In genomic region chr12:98575195-98575887, GRCm38 (mm10) we compare ENCODE assay signal across 7 mouse cellular contexts. TPM values are rescaled to one million over a fixed set of nuclear protein-coding genes. Genes with fewer than 3 reads are reported as not detected.
A peak's percentile ranks its signal among the peaks of the same experiment; 100 is the strongest.
DNase-seq lines count a peak whose midpoint lies in the region; ATAC-seq lines count a peak whose summit lies in the region.

No protein-coding gene starts in this region.

- no peak overlapping the region for H3K27ac ChIP-seq in lung, embryonic 16.5 days (ENCODE audit: low read length)
- H3K27ac ChIP-seq in forebrain, embryonic 13.5 days: peak overlapping the region; percentile 97
- H3K27ac ChIP-seq in liver, embryonic 12.5 days: no peak overlapping the region
- H3K27ac ChIP-seq in stomach, embryonic 15.5 days: no peak overlapping the region

- peak overlapping the region; percentile 55 for H3K9ac ChIP-seq in lung, embryonic 16.5 days (ENCODE audit: low read length)
- peak overlapping the region; percentile 84 for H3K9ac ChIP-seq in forebrain, embryonic 13.5 days
- no peak overlapping the region for H3K9ac ChIP-seq in liver, embryonic 12.5 days
- H3K9ac ChIP-seq in stomach, embryonic 15.5 days: no peak overlapping the region

- 10% methylated on average over 17 of the region's 17 CpGs for WGBS in lung, embryonic 16.5 days
- WGBS in forebrain, embryonic 13.5 days: 7% methylated on average over 17 of the region's 17 CpGs
- WGBS in liver, embryonic 12.5 days (ENCODE audit: insufficient replicate concordance): 10% methylated on average over 17 of the region's 17 CpGs
- whole genome bisulfite sequencing in stomach, embryonic 15.5 days: 12% methylated on average over 17 of the region's 17 CpGs

- no peaks in the 10 kb centered on the region for H3K36me3 ChIP-seq in lung, embryonic 16.5 days (ENCODE audit: control insufficient read depth, insufficient read depth, low read length)
- H3K36me3 ChIP-seq in forebrain, embryonic 13.5 days (ENCODE audit: poor library complexity, severe bottlenecking): no peaks in the 10 kb centered on the region
- no peaks in the 10 kb centered on the region for H3K36me3 ChIP-seq in liver, embryonic 12.5 days
- no peaks in the 10 kb centered on the region for H3K36me3 ChIP-seq in stomach, embryonic 15.5 days

- no peak for ATAC-seq in lung, embryonic 16.5 days (ENCODE audit: low read depth)
- ATAC-seq in forebrain, embryonic 13.5 days: peak; percentile 13; the same call in 1 of the 2 replicates
- no peak for ATAC-seq in liver, embryonic 12.5 days
- no peak for ATAC-seq in stomach, embryonic 15.5 days (ENCODE audit: insufficient read depth, low FRiP score, low read depth)

- H3K9me3 ChIP-seq in lung, embryonic 16.5 days (ENCODE audit: control insufficient read depth, low read length): no peaks in the 10 kb centered on the region
- no peaks in the 10 kb centered on the region for H3K9me3 ChIP-seq in forebrain, embryonic 13.5 days (replicated peaks)
- no peaks in the 10 kb centered on the region for H3K9me3 ChIP-seq in liver, embryonic 12.5 days (replicated peaks)
- no peaks in the 10 kb centered on the region for H3K9me3 ChIP-seq in stomach, embryonic 15.5 days

- peaks cover 67% of the 10 kb centered on the region for H3K27me3 ChIP-seq in lung, embryonic 16.5 days (ENCODE audit: control insufficient read depth, insufficient read depth, low read depth, low read length)
- H3K27me3 ChIP-seq in forebrain, embryonic 13.5 days: no peaks in the 10 kb centered on the region
- H3K27me3 ChIP-seq in liver, embryonic 12.5 days (replicated peaks): peaks cover 74% of the 10 kb centered on the region
- H3K27me3 ChIP-seq in stomach, embryonic 15.5 days (replicated peaks): peaks cover 64% of the 10 kb centered on the region

- H3K4me3 ChIP-seq in lung, embryonic 16.5 days (ENCODE audit: low read length): peak overlapping the region; percentile 68
- peak overlapping the region; percentile 73 for H3K4me3 ChIP-seq in forebrain, embryonic 13.5 days
- peak overlapping the region; percentile 54 for H3K4me3 ChIP-seq in liver, embryonic 12.5 days
- H3K4me3 ChIP-seq in stomach, embryonic 15.5 days (replicated peaks): peak overlapping the region; percentile 54

- H3K4me2 ChIP-seq in lung, embryonic 16.5 days (ENCODE audit: low read depth, low read length): peak overlapping the region; percentile 100
- H3K4me2 ChIP-seq in forebrain, embryonic 13.5 days: peak overlapping the region; percentile 89
- H3K4me2 ChIP-seq in liver, embryonic 12.5 days: peak overlapping the region; percentile 75
- peak overlapping the region; percentile 98 for H3K4me2 ChIP-seq in stomach, embryonic 15.5 days

- no peak for DNase-seq in lung, postnatal 14 days
- no peak for DNase-seq in adrenal gland, postnatal 36 days
- DNase-seq in kidney, postnatal 36 days: no peak

- peaks cover 7% of the 10 kb centered on the region; the same call in 1 of the 2 replicates for H3K4me1 ChIP-seq in lung, embryonic 16.5 days (replicated peaks; ENCODE audit: control insufficient read depth, insufficient read depth, low read length)
- H3K4me1 ChIP-seq in forebrain, embryonic 13.5 days: peaks cover 69% of the 10 kb centered on the region
- 0 out of 2 replicates have a peak, but pooled peaks cover 3% of the 10 kb centered on the region for H3K4me1 ChIP-seq in liver, embryonic 12.5 days
- no peaks in the 10 kb centered on the region for H3K4me1 ChIP-seq in stomach, embryonic 15.5 days

RNA-seq across cellular contexts. Expression of gene Kcnk10, which starts 2.8 kb away (rescaled TPM):
- 0.10 and 0.20 TPM in 2 replicates for polyA plus RNA-seq in lung, embryonic 16.5 days (2015; fragmentation: Nextera tagmentation; extraction: Ambion mirVana)
- 49.1 and 50.9 TPM in 2 replicates for polyA plus RNA-seq in forebrain, embryonic 13.5 days (2015; fragmentation: Nextera tagmentation; extraction: Ambion mirVana)
- polyA plus RNA-seq in liver, embryonic 12.5 days (2016; fragmentation: Nextera tagmentation; extraction: Ambion mirVana): not detected in 2 replicates
- polyA plus RNA-seq in stomach, embryonic 15.5 days (2015; fragmentation: Nextera tagmentation; extraction: Ambion mirVana): 1.5 and 1.6 TPM in 2 replicates
- total RNA-seq in adrenal gland, postnatal 36 days (2021): under 1 TPM; 0.03 to 0.10 TPM

RNA-seq across cellular contexts. Expression of gene Spata7, which starts 52.6 kb away (rescaled TPM):
- polyA plus RNA-seq in lung, embryonic 16.5 days (2015; fragmentation: Nextera tagmentation; extraction: Ambion mirVana): 15.3 and 16.8 TPM in 2 replicates
- 24.9 and 28.7 TPM in 2 replicates for polyA plus RNA-seq in forebrain, embryonic 13.5 days (2015; fragmentation: Nextera tagmentation; extraction: Ambion mirVana)
- 4.2 and 4.3 TPM in 2 replicates for polyA plus RNA-seq in liver, embryonic 12.5 days (2016; fragmentation: Nextera tagmentation; extraction: Ambion mirVana)
- 11.8 and 12.7 TPM in 2 replicates for polyA plus RNA-seq in stomach, embryonic 15.5 days (2015; fragmentation: Nextera tagmentation; extraction: Ambion mirVana)
- 1 to 10 TPM; 8.4 to 9.8 TPM for total RNA-seq in adrenal gland, postnatal 36 days (2021)

Comparison
In these comparisons a context has a peak if more than half of its experiments do, and no peak if none do; other contexts are left out.
1. H3K9ac ChIP-seq: peak in lung, embryonic 16.5 days (single experiment) and forebrain, embryonic 13.5 days (single experiment); none in liver, embryonic 12.5 days (single experiment) and stomach, embryonic 15.5 days (single experiment).
2. RNA of gene Kcnk10, which starts 2.8 kb away (polyA plus RNA-seq): 49.1 to 50.9 TPM in forebrain, embryonic 13.5 days; 1.5 to 1.6 TPM in stomach, embryonic 15.5 days, 0.10 to 0.20 TPM in lung, embryonic 16.5 days and not detected in liver, embryonic 12.5 days; every median in the first group is over 10 times any median in the second.
3. Peak in every context shown above with its lines, with median percentiles within 50 percentile points of each other: H3K4me2 ChIP-seq and H3K4me3 ChIP-seq.